Mouse (Mus musculus) cortical plate, adult 2 months (tissue): ENCODE results near the gene Fsip2. TPM values are rescaled to one million over a fixed set of nuclear protein-coding genes. Genes with fewer than 3 reads are reported as not detected.

Source experiments
- H3K27ac ChIP-seq: fragments of 200-500 bp; 2 replicates; pipeline ENCODE4 v1.5.1; 2012; ENCODE audit warnings: low read length, control low read depth, inconsistent platforms; ENCODE audit not compliant: insufficient read depth
- H3K4me1 ChIP-seq: fragments of 200-500 bp; 2 replicates; pipeline ENCODE4 v1.6.1; 2011; ENCODE audit warnings: low read length; ENCODE audit not compliant: control insufficient read depth, insufficient read depth
- H3K4me3 ChIP-seq: fragments of 200-500 bp; 2 replicates; pipeline ENCODE4 v1.5.1; 2011; ENCODE audit warnings: mild to moderate bottlenecking, low read length, control low read depth; ENCODE audit not compliant: insufficient read depth
- CTCF ChIP-seq: fragments of 200-500 bp; IDR thresholded peaks from 2 replicates; pipeline ENCODE4 v1.5.1; 2011; ENCODE audit warnings: mild to moderate bottlenecking, control low read depth, low read length; ENCODE audit not compliant: insufficient read depth; ENCODE audit errors: extremely low read depth
- POLR2A ChIP-seq: fragments of 200-500 bp; IDR thresholded peaks from 2 replicates; pipeline ENCODE4 v1.6.1; 2011; ENCODE audit warnings: mild to moderate bottlenecking, low read length, control low read depth; ENCODE audit not compliant: insufficient read depth; ENCODE audit errors: extremely low read depth
- polyA plus RNA-seq: library from polyadenylated mRNA; depleted of rRNA; stranded (reverse); fragments of >200 nt; gene quantifications from 2 replicates; pipeline ENCODE4 v1.2.3, GENCODE M21; 2012; rRNA removed

The Fsip2 gene
- not detected in 2 replicates for polyA plus RNA-seq

DNA sequence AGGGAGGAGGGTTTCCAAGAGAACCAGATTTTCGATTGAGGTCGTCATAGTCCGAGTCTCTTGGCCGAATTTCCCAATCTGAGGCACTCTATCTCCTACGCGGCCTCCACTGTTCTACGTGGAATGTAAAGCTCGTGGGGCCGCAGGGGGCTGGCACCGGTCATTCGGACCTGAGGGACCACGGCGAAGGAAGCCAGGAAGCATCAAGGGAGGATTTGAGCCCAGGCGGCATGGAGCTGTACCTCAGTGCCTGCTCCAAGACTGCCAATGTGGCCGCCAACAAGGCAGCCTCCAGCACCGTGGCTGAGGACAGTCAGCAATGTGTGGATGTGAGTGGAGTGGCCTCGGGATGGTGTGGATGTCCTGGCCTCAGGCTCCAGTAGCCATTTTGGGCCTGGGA lies at the start of gene Fsip2:
TSS of gene Fsip2 (plus strand) at position 163 of the 400 bp plus-strand sequence.
- H3K4me3 ChIP-seq: no peak within 1 kb of the TSS
- TF ChIP-seq CTCF (no peak), POLR2A (no peak)
- no peaks in the 10 kb centered on the region for H3K4me1 ChIP-seq
- no peak within 1 kb of the TSS for H3K27ac ChIP-seq

DNA sequence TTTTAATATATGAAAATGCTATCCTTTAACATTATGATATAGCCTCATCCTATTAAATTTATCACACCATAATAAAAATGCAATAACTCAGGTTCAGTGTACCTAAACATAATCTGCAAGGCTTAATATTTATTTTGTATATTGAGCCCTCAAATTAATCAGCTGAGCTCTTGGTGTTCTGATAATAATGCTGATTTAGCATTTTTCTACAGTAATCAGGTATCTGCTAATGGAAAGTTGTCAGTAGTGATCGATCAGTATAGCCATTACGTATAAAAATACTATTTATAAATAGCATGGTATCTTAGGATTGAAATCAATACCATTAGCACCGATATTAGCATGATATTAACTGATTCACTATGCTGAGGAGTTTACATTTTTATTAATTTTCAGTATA lies 20.0 kb downstream of the Fsip2 start:
- TF ChIP-seq POLR2A (no peak), CTCF (no peak)
- H3K4me1 ChIP-seq: no peaks in the 10 kb centered on the region
- H3K4me3 ChIP-seq: no peak overlapping the region
- H3K27ac ChIP-seq: no peak overlapping the region

DNA sequence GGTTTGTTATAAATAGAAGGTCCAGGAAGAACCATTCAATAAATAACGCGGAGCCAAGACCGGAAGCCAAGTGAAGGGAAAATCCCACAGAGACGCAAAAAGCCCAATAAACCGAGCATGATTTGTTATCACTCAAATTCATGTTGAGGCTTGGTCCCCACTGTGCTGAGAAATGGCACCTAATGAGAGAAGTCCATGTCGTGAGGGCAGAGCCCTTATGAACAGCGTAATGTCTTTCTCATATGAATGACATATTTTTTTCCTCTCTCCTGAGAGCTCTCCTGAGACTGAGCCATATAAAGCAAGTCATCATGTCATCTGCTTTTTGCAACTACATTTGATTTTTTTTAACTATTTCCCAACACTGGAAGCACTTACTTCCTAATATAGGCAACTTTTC lies 82.4 kb downstream of the Fsip2 start:
- TF ChIP-seq CTCF: no peak
- TF ChIP-seq POLR2A: no peak
- no peak overlapping the region for H3K4me3 ChIP-seq
- H3K4me1 ChIP-seq: no peaks in the 10 kb centered on the region
- no peak overlapping the region for H3K27ac ChIP-seq

DNA sequence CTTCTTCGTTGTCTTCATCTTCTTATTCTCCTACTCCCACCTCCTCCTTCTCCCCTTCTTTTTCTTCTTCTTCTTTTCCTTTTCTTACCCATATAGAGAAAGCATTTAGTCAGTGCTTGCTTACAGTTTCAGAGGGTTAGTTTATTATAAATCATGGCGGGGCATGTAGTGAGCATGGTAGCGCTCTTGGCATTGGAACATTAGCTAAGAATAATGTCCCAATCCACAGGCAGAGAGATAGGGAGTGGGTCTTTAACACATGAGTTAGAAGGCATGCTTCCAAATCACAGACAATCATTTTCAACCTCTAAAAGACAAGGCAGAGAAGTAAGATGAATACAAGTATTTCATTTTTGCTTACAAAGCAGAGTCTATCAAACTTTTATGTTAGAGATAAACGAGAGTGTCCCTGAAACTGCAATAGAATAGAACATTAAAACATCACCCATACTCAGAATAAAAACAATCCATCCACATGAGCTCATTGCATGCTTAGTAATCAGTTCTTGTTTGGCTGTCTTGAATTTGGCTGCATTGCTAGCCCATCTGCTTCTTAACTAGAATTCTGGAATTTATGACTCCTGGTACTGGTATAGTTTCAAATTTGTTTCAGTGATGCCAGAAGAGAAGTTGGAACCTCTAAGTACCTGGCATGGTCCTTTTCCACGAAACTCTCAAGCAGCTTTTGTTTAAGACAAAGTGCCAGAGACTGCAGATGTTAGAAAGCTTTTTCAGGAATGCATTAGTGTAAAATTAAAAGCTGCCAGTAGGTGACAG lies 109.7 kb downstream of the Fsip2 start:
- TF ChIP-seq CTCF (no peak), POLR2A (no peak)
- Histone ChIP-seq H3K27ac (no peak overlapping the region), H3K4me1 (no peaks in the 10 kb centered on the region), H3K4me3 (no peak overlapping the region)
